Mouse (Mus musculus) cortical plate, adult 2 months (tissue): Measurements from ENCODE around the gene Gm17324.

Experiments
- CTCF ChIP-seq: fragments of 200-500 bp; IDR thresholded peaks from 2 replicates; pipeline ENCODE4 v1.5.1; 2011; ENCODE audit warnings: mild to moderate bottlenecking, control low read depth, low read length; ENCODE audit not compliant: insufficient read depth; ENCODE audit errors: extremely low read depth
- POLR2A ChIP-seq: fragments of 200-500 bp; IDR thresholded peaks from 2 replicates; pipeline ENCODE4 v1.6.1; 2011; ENCODE audit warnings: mild to moderate bottlenecking, low read length, control low read depth; ENCODE audit not compliant: insufficient read depth; ENCODE audit errors: extremely low read depth

DNA sequence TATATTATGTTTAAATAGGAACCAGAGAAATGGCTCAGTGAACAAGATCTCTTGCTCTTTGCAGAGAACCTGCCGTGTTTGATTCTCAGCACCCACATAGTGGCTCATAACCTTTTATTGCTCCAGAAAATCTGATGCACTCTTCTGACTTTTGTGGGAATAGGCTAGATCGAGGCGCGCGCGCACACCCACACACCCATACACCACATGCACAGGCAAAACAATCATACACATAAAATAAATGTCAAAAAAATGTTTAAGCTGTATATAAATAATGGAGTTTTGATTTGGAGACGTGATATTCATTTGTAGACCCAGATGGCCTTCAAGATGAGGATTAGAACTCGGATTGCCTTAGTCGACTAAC is 997 bp downstream of the Gm17324 start:
- TF ChIP-seq CTCF, result no peak
- TF ChIP-seq POLR2A, result no peak
